Mouse (Mus musculus) liver, adult 2 months (tissue): Measurements from ENCODE around the gene Myh10. TPM values are rescaled to one million over a fixed set of nuclear protein-coding genes. Genes with fewer than 3 reads are reported as not detected.
A peak's percentile ranks its signal among the peaks of the same experiment; 100 is the strongest.

ENCODE experiments used
- DNase-seq: peaks from one replicate; pipeline ENCODE4 v3.0.0-alpha.2; 2011; ENCODE audit warnings: low read depth, low spot score; ENCODE audit errors: extremely low read depth
- H3K27ac ChIP-seq: fragments of 200-500 bp; replicated peaks from 2 replicates; pipeline ENCODE4 v1.5.1; 2012; ENCODE audit warnings: low read depth, mild to moderate bottlenecking, control low read depth, inconsistent platforms, low read length; ENCODE audit not compliant: insufficient read depth
- H3K27me3 ChIP-seq: fragments of 200-500 bp; 2 replicates; pipeline ENCODE4 v1.6.1; 2012; ENCODE audit warnings: mild to moderate bottlenecking, moderate library complexity, low read length, inconsistent platforms; ENCODE audit not compliant: control insufficient read depth, insufficient read depth
- H3K36me3 ChIP-seq: fragments of 200-500 bp; 2 replicates; pipeline ENCODE4 v1.6.1; 2012; ENCODE audit warnings: low read length, inconsistent platforms; ENCODE audit not compliant: control insufficient read depth, insufficient read depth
- H3K4me1 ChIP-seq: fragments of 200-500 bp; 2 replicates; pipeline ENCODE4 v1.6.1; 2011; ENCODE audit warnings: low read length; ENCODE audit not compliant: control insufficient read depth, insufficient read depth
- H3K4me3 ChIP-seq: fragments of 200-500 bp; 2 replicates; pipeline ENCODE4 v1.5.1; 2011; ENCODE audit warnings: low read depth, mild to moderate bottlenecking, control low read depth, low read length, moderate library complexity; ENCODE audit not compliant: insufficient read depth
- H3K79me2 ChIP-seq: fragments of 200-500 bp; 2 replicates; pipeline ENCODE4 v1.6.1; 2012; ENCODE audit warnings: inconsistent platforms, mild to moderate bottlenecking, low read length, moderate library complexity; ENCODE audit not compliant: control insufficient read depth, insufficient read depth
- H3K9ac ChIP-seq: fragments of 200-500 bp; 2 replicates; pipeline ENCODE4 v1.6.1; 2012; ENCODE audit warnings: low read depth, mild to moderate bottlenecking, control low read depth, inconsistent platforms, low read length
- CTCF ChIP-seq: fragments of 200-500 bp; IDR thresholded peaks from 2 replicates; pipeline ENCODE4 v1.5.1; 2011; ENCODE audit warnings: low read depth, low read length, control low read depth
- POLR2A ChIP-seq: fragments of 200-500 bp; IDR thresholded peaks from 2 replicates; pipeline ENCODE4 v1.6.1; 2011; ENCODE audit warnings: low read length, control low read depth; ENCODE audit not compliant: insufficient read depth; ENCODE audit errors: extremely low read depth
- WGBS: fragments of 180-500 bp; shearing (Covaris S2); methylation state at CpG from one replicate; pipeline ENCODE4 v1.1.7; 2018; 5-methylcytosine and 5-hydroxymethylcytosine counted together
- polyA plus RNA-seq: library from polyadenylated mRNA; depleted of rRNA; stranded (reverse); fragments of >200 nt; gene quantifications from 2 replicates; pipeline ENCODE4 v1.2.3, GENCODE M21; 2012; rRNA removed
- total RNA-seq: library from RNA; depleted of rRNA; stranded (reverse); fragments of >200 nt; gene quantifications from 2 replicates; pipeline ENCODE4 v1.2.3, GENCODE M21; 2014; rRNA removed

The Myh10 gene
- total and polyA plus RNA-seq, 2 experiments, result 4.4 to 7.5 TPM

- TF ChIP-seq CTCF, result no peak
- TF ChIP-seq POLR2A, result no peak
- Histone ChIP-seq H3K4me3 (no peak overlapping the region), H3K27ac (no peak overlapping the region), H3K36me3 (no peaks in the 10 kb centered on the region), H3K27me3 (no peaks in the 10 kb centered on the region), H3K79me2 (no peaks in the 10 kb centered on the region), H3K9ac (no peak overlapping the region), H3K4me1 (peaks cover 10% of the 10 kb centered on the region)
- peak; percentile 73 for DNase-seq
- 66% methylated on average over 2 of the region's 2 CpGs for WGBS
Measured at GRCm38 (mm10) chr11:68862260-68862659, 170.9 kb downstream of the Myh10 start.

- peaks cover 9% of the 10 kb centered on the region for H3K4me1 ChIP-seq
- H3K27me3 ChIP-seq, result no peaks in the 10 kb centered on the region
- DNase-seq, result no peak
- no peak for TF ChIP-seq CTCF
- no peak for TF ChIP-seq POLR2A
- no peaks in the 10 kb centered on the region for H3K36me3 ChIP-seq
- 71% methylated on average over 4 of the region's 4 CpGs for WGBS
- H3K27ac ChIP-seq, result 0 out of 2 replicates have a peak overlapping the region, but pooled peaks have one; percentile 16
- H3K9ac ChIP-seq, result no peak overlapping the region
- no peak overlapping the region for H3K4me3 ChIP-seq
- H3K79me2 ChIP-seq, result no peaks in the 10 kb centered on the region
Measured at GRCm38 (mm10) chr11:68863631-68864091, 172.3 kb downstream of the Myh10 start.

GRCm38 (mm10) chr11:68864544-68865189, 173.3 kb downstream of the Myh10 start:
- peak; percentile 99 for DNase-seq
- Histone ChIP-seq H3K79me2 (no peaks in the 10 kb centered on the region), H3K4me3 (no peak overlapping the region), H3K4me1 (peaks cover 9% of the 10 kb centered on the region), H3K27ac (peak overlapping the region; percentile 45), H3K9ac (no peak overlapping the region), H3K36me3 (no peaks in the 10 kb centered on the region), H3K27me3 (no peaks in the 10 kb centered on the region)
- TF ChIP-seq POLR2A, result no peak
- TF ChIP-seq CTCF, result no peak
- 16% methylated on average over 9 of the region's 9 CpGs for WGBS

Other genes with a start within 250 kb of the Myh10 start
- gene Pik3r6, start 188.5 kb upstream of the Myh10 start, total RNA-seq, result 0.74 and 1.4 TPM in 2 replicates
- 0.37 and 0.73 TPM in 2 replicates for gene Pik3r6, start 188.5 kb upstream of the Myh10 start, polyA plus RNA-seq
- gene Mfsd6l, start 135.4 kb upstream of the Myh10 start, total RNA-seq, result not detected in 2 replicates
- gene Mfsd6l, start 135.4 kb upstream of the Myh10 start, polyA plus RNA-seq, result 0.06 and 0.07 TPM in 2 replicates
- gene Ccdc42, start 104.5 kb upstream of the Myh10 start, total RNA-seq, result not detected in 2 replicates
- gene Ccdc42, start 104.5 kb upstream of the Myh10 start, polyA plus RNA-seq, result not detected in 2 replicates
- gene Ndel1, start 180.3 kb downstream of the Myh10 start, total RNA-seq, result 41.3 and 45.8 TPM in 2 replicates
- gene Ndel1, start 180.3 kb downstream of the Myh10 start, polyA plus RNA-seq, result 27.5 and 33.8 TPM in 2 replicates
- under 0.01 and 0.07 TPM in 2 replicates for gene Rnf222, start 197.0 kb downstream of the Myh10 start, total RNA-seq
- gene Rnf222, start 197.0 kb downstream of the Myh10 start, polyA plus RNA-seq, result 0.11 TPM in 1 of 2 replicates, not detected in the other
- gene Rpl26, start 210.0 kb downstream of the Myh10 start, total RNA-seq, result 1,005 and 1,133 TPM in 2 replicates
- 292 and 293 TPM in 2 replicates for gene Rpl26, start 210.0 kb downstream of the Myh10 start, polyA plus RNA-seq
- gene Odf4, start 235.5 kb downstream of the Myh10 start, total RNA-seq, result not detected in 2 replicates
- not detected in 2 replicates for gene Odf4, start 235.5 kb downstream of the Myh10 start, polyA plus RNA-seq